Mouse (Mus musculus) hindbrain, embryonic 14.5 days (tissue): ENCODE measurements around the gene Gm12355. TPM values are rescaled to one million over a fixed set of nuclear protein-coding genes. Genes with fewer than 3 reads are reported as not detected.
A peak's percentile ranks its signal among the peaks of the same experiment; 100 is the strongest.
"Not testable (repeated sequence)": the region's sequence is repeated elsewhere in the genome, so short reads cannot be mapped to it uniquely, and the experiment has no call there.

Experiments used
- ATAC-seq: fragments of 200-750 bp; cut with Nextera tagmentation; 2 replicates; pipeline ENCODE4 v1.8.0; 2017; ENCODE audit warnings: moderate number of reproducible peaks, mild to moderate bottlenecking, moderate TSS enrichment, moderate library complexity; ENCODE audit not compliant: low FRiP score
- DNase-seq: peaks from one replicate; pipeline ENCODE4 v3.0.0-alpha.2; 2015; ENCODE audit warnings: low spot score
- H3K27ac ChIP-seq: fragments of 300-500 bp; sonication (generic); 2 replicates; pipeline ENCODE4 v1.5.1; 2014; ENCODE audit warnings: mild to moderate bottlenecking, moderate library complexity
- H3K27me3 ChIP-seq: fragments of 300-500 bp; sonication (generic); 2 replicates; pipeline ENCODE4 v1.6.1; 2014; ENCODE audit warnings: mild to moderate bottlenecking, low read length, mixed read lengths; ENCODE audit not compliant: control insufficient read depth, insufficient read depth
- H3K36me3 ChIP-seq: fragments of 300-500 bp; sonication (generic); replicated peaks from 2 replicates; pipeline ENCODE4 v1.6.1; 2014; ENCODE audit not compliant: control insufficient read depth, insufficient read depth
- H3K4me1 ChIP-seq: fragments of 300-500 bp; sonication (generic); replicated peaks from 2 replicates; pipeline ENCODE4 v1.6.1; 2014; ENCODE audit warnings: antibody characterized with exemption, low read length, mixed read lengths; ENCODE audit not compliant: control insufficient read depth, insufficient read depth
- H3K4me2 ChIP-seq: fragments of 300-500 bp; sonication (generic); replicated peaks from 2 replicates; pipeline ENCODE4 v1.6.1; 2014; ENCODE audit warnings: mild to moderate bottlenecking, moderate library complexity
- H3K4me3 ChIP-seq: fragments of 300-500 bp; sonication (generic); replicated peaks from 2 replicates; pipeline ENCODE4 v1.5.1; 2014; ENCODE audit warnings: mild to moderate bottlenecking, low read length
- H3K9ac ChIP-seq: fragments of 300-500 bp; sonication (generic); 2 replicates; pipeline ENCODE4 v1.6.1; 2014
- H3K9me3 ChIP-seq: fragments of 300-500 bp; sonication (generic); 2 replicates; pipeline ENCODE4 v1.6.1; 2016; ENCODE audit warnings: low read length; ENCODE audit not compliant: control insufficient read depth
- whole genome bisulfite sequencing: fragments of 180-500 bp; shearing (Covaris S2); extraction: QIAGEN DNeasy Blood & Tissue Kit; methylation state at CpG from one replicate; pipeline ENCODE4 v1.1.7; 2014; 5-methylcytosine and 5-hydroxymethylcytosine counted together
- polyA plus RNA-seq: library from polyadenylated mRNA; unstranded; fragments of >200 nt; fragmentation: Nextera tagmentation; extraction: Ambion mirVana; gene quantifications from 2 replicates; pipeline ENCODE4 v1.2.1, GENCODE M21; 2014

Gene Gm12355
- polyA plus RNA-seq, 1 experiment from 2014 or later, result 0.80 TPM

DNA sequence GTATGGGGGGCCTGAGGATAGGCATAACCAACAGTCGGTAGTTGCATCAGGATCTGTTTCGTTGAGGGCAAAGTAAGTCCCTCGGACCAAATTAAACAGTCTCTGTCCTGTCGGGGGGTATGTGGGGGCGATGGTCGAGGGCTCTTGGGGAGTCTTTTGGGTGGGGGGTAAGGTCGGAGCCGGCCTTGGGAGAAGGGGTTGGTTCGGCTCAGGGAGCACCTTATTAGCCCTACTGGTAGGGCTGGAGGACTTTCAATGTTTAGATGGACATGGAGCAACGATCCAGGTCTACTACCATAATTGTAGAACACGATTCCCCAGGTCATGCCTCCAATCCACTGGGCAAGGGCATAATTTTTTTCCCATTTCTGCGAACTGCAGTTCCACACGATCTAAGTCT lies 4.7 kb downstream of the Gm12355 start:
- ATAC-seq, result no peak

DNA sequence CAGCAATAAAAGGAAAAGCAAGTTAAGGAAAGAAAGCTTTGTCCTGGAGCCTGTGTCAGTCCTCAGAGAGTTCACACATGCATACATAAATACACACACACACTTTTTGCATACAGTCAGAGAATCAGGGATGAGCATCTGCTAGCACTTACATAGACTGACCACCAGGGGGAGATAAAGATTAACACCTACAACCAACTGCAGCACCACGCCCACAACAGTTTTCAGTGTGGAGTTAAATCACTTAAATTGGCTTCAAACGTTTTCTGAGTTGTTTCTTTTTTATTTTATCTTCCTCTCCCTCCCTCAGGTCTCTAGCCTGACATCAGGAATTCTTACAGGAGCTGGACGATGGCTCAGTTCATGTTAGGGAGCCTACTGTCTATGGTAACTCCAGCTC lies 18.7 kb downstream of the Gm12355 start:
- H3K4me3 ChIP-seq, result no peak overlapping the region
- no peaks in the 10 kb centered on the region for H3K27me3 ChIP-seq
- no peak overlapping the region for H3K9ac ChIP-seq
- H3K36me3 ChIP-seq, result no peaks in the 10 kb centered on the region
- 4% methylated on average over 3 of the region's 3 CpGs for WGBS
- no peaks in the 10 kb centered on the region for H3K4me1 ChIP-seq
- DNase-seq (peak; percentile 76), ATAC-seq (no peak)
- H3K27ac ChIP-seq, result no peak overlapping the region
- H3K4me2 ChIP-seq, result no peak overlapping the region
- no peaks in the 10 kb centered on the region for H3K9me3 ChIP-seq

More for the DNA sequence above, 4.7 kb downstream of the Gm12355 start:
- H3K36me3 ChIP-seq, result no peaks in the 10 kb centered on the region
- no peaks in the 10 kb centered on the region for H3K4me1 ChIP-seq
- H3K9ac ChIP-seq, result no peak overlapping the region
- 93% methylated on average over 13 of the region's 13 CpGs for WGBS
- no peak overlapping the region for H3K27ac ChIP-seq
- H3K9me3 ChIP-seq, result no peaks in the 10 kb centered on the region; the same call in 1 of the 2 replicates
- no peak for DNase-seq
- no peak overlapping the region for H3K4me2 ChIP-seq
- H3K4me3 ChIP-seq, result no peak overlapping the region
- H3K27me3 ChIP-seq, result no peaks in the 10 kb centered on the region

DNA sequence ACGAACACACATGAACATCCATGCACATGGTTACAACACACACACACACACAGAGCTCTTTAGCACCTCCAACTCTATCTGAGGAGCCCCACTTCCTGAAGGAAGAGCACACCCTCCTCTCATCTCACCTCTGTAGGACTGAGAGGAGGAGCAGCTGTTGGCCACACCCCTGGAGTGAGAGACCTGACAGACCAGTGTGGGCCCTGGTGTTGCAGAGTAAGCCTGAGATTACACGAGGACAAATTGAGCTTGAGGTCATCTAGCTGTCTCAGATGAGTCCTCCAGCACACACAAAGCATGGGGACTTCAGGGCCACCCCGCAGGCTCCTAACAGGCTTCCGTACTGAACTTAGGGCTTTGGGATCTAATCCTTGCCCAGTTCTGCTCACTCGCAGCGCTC lies 20.6 kb downstream of the Gm12355 start:
- not testable (repeated sequence) for DNase-seq, H3K36me3 ChIP-seq, H3K4me1 ChIP-seq, H3K9me3 ChIP-seq, H3K4me3 ChIP-seq, H3K9ac ChIP-seq, H3K27ac ChIP-seq, ATAC-seq, H3K4me2 ChIP-seq, H3K27me3 ChIP-seq
- 72% methylated on average over 6 of the region's 6 CpGs for WGBS

DNA sequence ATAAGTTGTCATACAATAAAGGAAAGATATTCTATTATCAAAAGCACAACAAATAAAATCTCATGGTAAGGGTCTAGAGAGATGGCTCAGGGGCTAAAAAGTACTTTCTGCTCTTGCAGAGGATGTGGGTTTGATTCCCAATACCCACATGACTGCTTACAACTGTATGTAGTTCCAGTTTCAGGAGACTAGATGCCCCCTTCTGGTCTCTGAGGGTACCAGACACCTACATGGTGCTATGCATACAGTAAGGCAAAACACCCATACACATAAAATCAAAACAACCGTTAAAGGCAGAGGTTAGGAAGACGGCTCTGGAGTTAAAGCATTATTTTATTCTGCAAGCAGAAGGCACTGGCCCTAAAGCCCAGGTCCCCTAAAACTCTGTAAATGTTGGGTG lies 21.5 kb downstream of the Gm12355 start:
- Histone ChIP-seq H3K4me3 (no peak overlapping the region), H3K4me2 (no peak overlapping the region), H3K27me3 (0 out of 2 replicates have a peak, but pooled peaks cover under 1% of the 10 kb centered on the region), H3K9ac (no peak overlapping the region), H3K4me1 (no peaks in the 10 kb centered on the region), H3K36me3 (no peaks in the 10 kb centered on the region), H3K9me3 (no peaks in the 10 kb centered on the region), H3K27ac (no peak overlapping the region)
- no peak for DNase-seq
- WGBS, result 85% methylated on average over 2 of the region's 2 CpGs
- no peak for ATAC-seq

DNA sequence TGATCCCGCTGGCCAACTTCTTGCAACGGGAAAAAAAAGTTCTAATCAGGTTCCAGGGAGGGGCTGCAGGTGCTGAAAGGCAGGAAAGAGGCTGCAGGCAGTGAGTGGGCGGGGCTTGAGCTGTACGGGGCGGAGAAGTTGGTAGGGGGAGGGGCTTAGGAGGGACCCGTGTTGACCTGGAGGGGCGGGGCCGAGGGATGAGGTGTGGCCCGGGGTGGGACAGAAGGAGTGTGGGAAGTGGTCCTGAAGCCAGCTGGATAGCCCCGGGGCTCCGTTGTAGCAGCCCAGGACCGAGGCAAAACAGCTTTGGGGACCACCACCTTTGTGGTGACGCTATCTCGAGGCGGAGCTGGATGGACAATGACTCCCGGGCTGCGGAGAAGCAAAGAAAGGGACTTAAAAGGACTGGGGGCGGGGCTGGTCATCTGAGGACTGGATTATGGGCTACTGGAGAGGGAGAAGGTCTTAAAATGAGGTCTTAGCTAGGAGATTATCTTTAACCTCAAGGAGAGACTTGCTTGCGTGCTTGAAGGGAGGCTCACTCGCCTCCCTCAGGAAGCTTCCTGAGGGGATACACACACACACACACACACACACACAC lies 23.3 kb downstream of the Gm12355 start:
- Histone ChIP-seq H3K9ac (peak overlapping the region; percentile 20; the same call in 1 of the 2 replicates), H3K4me2 (peak overlapping the region; percentile 42), H3K36me3 (no peaks in the 10 kb centered on the region), H3K4me3 (peak overlapping the region; percentile 18), H3K27ac (no peak overlapping the region), H3K27me3 (peaks cover 7% of the 10 kb centered on the region; the same call in 1 of the 2 replicates), H3K9me3 (no peaks in the 10 kb centered on the region), H3K4me1 (no peaks in the 10 kb centered on the region)
- no peak for ATAC-seq
- WGBS, result 1% methylated on average over 20 of the region's 20 CpGs
- DNase-seq, result no peak

DNA sequence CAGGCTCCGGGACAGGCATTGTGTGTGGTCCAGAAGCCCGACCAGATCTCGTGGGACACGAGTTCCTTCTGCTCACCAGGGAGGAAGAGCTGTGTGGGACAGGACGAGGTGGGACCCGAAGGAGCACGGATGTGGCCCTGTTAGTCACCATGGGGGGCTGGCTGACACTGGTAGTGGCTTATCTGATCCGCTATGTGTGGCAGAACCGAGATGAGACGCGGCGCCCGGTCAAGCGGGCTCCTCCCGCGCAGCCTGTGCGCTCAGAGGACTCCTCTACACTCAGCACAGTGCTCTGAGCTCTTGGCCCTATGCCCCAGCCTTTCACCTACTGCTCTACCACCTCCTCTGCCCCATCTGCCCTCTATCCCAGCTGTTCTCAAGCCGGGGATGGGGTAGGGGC lies 26.2 kb downstream of the Gm12355 start:
- no peaks in the 10 kb centered on the region for H3K36me3 ChIP-seq
- no peak for ATAC-seq
- peaks cover 7% of the 10 kb centered on the region; the same call in 1 of the 2 replicates for H3K27me3 ChIP-seq
- no peaks in the 10 kb centered on the region for H3K9me3 ChIP-seq
- 42% methylated on average over 18 of the region's 18 CpGs for WGBS
- H3K9ac ChIP-seq, result no peak overlapping the region
- no peak overlapping the region for H3K4me3 ChIP-seq
- H3K4me2 ChIP-seq, result no peak overlapping the region
- H3K27ac ChIP-seq, result no peak overlapping the region
- H3K4me1 ChIP-seq, result no peaks in the 10 kb centered on the region
- no peak for DNase-seq

DNA sequence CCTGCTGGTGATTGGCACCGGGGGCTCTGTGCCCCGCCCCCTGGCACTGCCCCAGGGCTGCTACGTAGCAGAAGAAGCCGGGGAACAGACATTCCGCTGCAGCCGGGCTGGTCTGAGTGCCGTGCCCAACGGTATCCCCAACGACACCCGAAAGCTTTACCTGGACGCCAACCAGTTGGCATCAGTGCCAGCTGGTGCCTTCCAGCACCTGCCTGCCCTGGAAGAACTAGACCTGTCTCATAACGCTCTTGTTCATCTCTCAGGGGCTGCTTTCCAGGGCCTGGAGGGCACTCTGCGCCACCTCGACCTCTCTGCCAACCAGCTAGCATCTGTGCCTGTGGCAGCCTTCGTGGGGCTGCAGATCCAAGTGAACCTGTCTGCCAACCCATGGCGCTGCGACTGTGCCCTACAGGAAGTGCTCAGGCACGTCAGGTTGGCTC lies 26.6 kb downstream of the Gm12355 start:
- Histone ChIP-seq H3K27ac (no peak overlapping the region), H3K9me3 (no peaks in the 10 kb centered on the region), H3K4me2 (no peak overlapping the region), H3K36me3 (no peaks in the 10 kb centered on the region), H3K4me3 (no peak overlapping the region), H3K4me1 (no peaks in the 10 kb centered on the region), H3K27me3 (peaks cover 7% of the 10 kb centered on the region; the same call in 1 of the 2 replicates), H3K9ac (no peak overlapping the region)
- 65% methylated on average over 18 of the region's 18 CpGs for WGBS
- DNase-seq (no peak), ATAC-seq (no peak)

DNA sequence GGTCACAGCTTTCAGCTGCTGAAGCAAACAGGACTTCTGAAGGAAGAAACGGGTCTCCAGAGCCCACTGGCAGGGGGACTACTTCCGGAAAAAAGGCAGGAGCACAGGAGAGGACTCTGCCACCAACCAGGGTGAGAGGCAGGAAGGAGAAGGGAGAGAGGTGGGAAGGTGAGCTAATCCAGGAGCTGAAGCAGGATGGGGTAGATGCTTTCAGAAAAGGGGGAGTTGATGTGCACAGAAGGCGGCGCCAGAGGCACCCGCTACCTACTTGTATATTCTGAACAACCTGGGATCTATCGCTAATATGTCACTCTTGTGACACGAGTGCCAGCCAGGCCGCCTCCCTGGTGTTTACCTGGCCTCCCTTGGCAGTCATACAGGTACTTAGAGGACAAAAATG lies 27.5 kb downstream of the Gm12355 start, which contains the start of gene Lrrc3c:
TSS of gene Lrrc3c (plus strand) at position 301 of the 400 bp plus-strand sequence.
- no peaks in the 10 kb centered on the region for H3K9me3 ChIP-seq
- ATAC-seq (no peak), DNase-seq (no peak)
- peaks cover 10% of the 10 kb centered on the region; the same call in 1 of the 2 replicates for H3K27me3 ChIP-seq
- no peak within 1 kb of the TSS for H3K4me3 ChIP-seq
- no peaks in the 10 kb centered on the region for H3K4me1 ChIP-seq
- 83% methylated on average over 8 of the region's 8 CpGs for WGBS
- H3K27ac ChIP-seq, result no peak within 1 kb of the TSS
- no peak within 1 kb of the TSS for H3K4me2 ChIP-seq
- no peak within 1 kb of the TSS for H3K9ac ChIP-seq
- no peaks in the 10 kb centered on the region for H3K36me3 ChIP-seq

DNA sequence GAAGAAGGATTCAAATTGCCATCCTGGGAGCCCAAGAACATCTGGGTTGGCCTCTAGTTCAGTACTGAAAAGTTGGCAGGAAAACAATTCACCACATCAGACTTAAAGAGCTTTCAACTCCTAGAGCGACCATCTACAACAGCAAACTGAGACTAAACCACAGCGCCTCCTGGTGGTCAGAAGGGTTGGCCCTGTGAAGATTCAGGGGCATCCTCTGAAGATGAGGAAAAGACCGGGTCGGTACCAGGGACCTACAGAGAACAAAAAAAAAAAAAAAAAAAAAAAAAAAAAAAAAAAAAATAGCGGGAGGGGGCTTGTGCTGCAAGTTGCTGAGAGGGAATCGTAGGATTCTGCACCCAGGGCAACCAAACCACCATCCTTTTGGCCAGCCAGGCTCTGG lies 28.1 kb downstream of the Gm12355 start:
- Histone ChIP-seq H3K9me3 (no peaks in the 10 kb centered on the region), H3K27me3 (peaks cover 10% of the 10 kb centered on the region; the same call in 1 of the 2 replicates), H3K36me3 (no peaks in the 10 kb centered on the region), H3K4me1 (no peaks in the 10 kb centered on the region), H3K4me2 (no peak overlapping the region), H3K4me3 (no peak overlapping the region), H3K9ac (no peak overlapping the region), H3K27ac (no peak overlapping the region)
- DNase-seq, result peak; percentile 52
- no peak for ATAC-seq
- WGBS, result 43% methylated on average over 6 of the region's 6 CpGs
